Mouse (Mus musculus) CH12.LX (cell line): ENCODE data around the gene Tshz2. TPM values are rescaled to one million over a fixed set of nuclear protein-coding genes. Genes with fewer than 3 reads are reported as not detected.

Experiments used
- DNase-seq: peaks from one replicate; pipeline ENCODE4 v3.0.0-alpha.2; 2013; ENCODE audit errors: extremely low read depth
- H3K27ac ChIP-seq: 2 replicates; pipeline ENCODE4 v1.5.1; 2012; ENCODE audit warnings: low read depth, mild to moderate bottlenecking, control low read depth, moderate library complexity; ENCODE audit not compliant: insufficient read depth
- H3K27me3 ChIP-seq: replicated peaks from 2 replicates; pipeline ENCODE3; 2012; ENCODE audit warnings: inconsistent platforms
- H3K36me3 ChIP-seq, 2 experiments: replicated peaks in 1 of 2; 2 replicates each; pipeline versions ENCODE3 to v1.6.1; 2012; ENCODE audit warnings: inconsistent platforms in 1 of 2, low read length in 1 of 2, mild to moderate bottlenecking in 1 of 2, mixed read lengths in 1 of 2, moderate library complexity in 1 of 2; ENCODE audit not compliant: control insufficient read depth in 1 of 2, insufficient read depth in 1 of 2
- H3K4me1 ChIP-seq, 2 experiments: 2 replicates each; pipeline ENCODE4 v1.6.1; 2012; ENCODE audit warnings: inconsistent platforms in 1 of 2, moderate library complexity in 1 of 2; ENCODE audit not compliant: insufficient read depth in 2 of 2, control insufficient read depth in 1 of 2
- H3K4me2 ChIP-seq: 2 replicates; pipeline ENCODE4 v1.6.1; 2012; ENCODE audit warnings: low read depth, mild to moderate bottlenecking, control low read depth; ENCODE audit not compliant: poor library complexity, insufficient read depth, severe bottlenecking
- H3K4me3 ChIP-seq, 3 experiments: fragments of 150-350 bp in 1 of 3; sonication (generic) in 1 of 3; replicated peaks in 1 of 3; 2 replicates each; pipeline versions ENCODE3 to v1.5.1; 2011 to 2012; ENCODE audit warnings: low read depth in 2 of 3, low read length in 2 of 3, mild to moderate bottlenecking in 2 of 3, moderate library complexity in 2 of 3, control low read depth in 1 of 3, improper control_type of control experiment in 1 of 3, inconsistent platforms in 1 of 3, mixed read lengths in 1 of 3; ENCODE audit not compliant: poor library complexity in 1 of 3
- H3K79me2 ChIP-seq: replicated peaks from 2 replicates; pipeline ENCODE4 v1.6.1; 2012; ENCODE audit warnings: mild to moderate bottlenecking, moderate library complexity; ENCODE audit not compliant: control insufficient read depth, poor library complexity, insufficient read depth, severe bottlenecking; ENCODE audit errors: extremely low read depth
- H3K9ac ChIP-seq: 2 replicates; pipeline ENCODE4 v1.6.1; 2012; ENCODE audit warnings: low read depth, mild to moderate bottlenecking, control low read depth, moderate library complexity; ENCODE audit not compliant: insufficient read depth
- H3K9me3 ChIP-seq: replicated peaks from 2 replicates; pipeline ENCODE3; 2012; ENCODE audit warnings: low read length, inconsistent platforms, mixed read lengths
- BHLHE40 ChIP-seq: IDR thresholded peaks from 2 replicates; pipeline ENCODE4 v1.6.1; 2011; ENCODE audit warnings: mild to moderate bottlenecking, low read depth, low read length, improper control_type of control experiment
- CHD1 ChIP-seq: IDR thresholded peaks from 2 replicates; pipeline ENCODE4 v1.6.1; 2012; ENCODE audit warnings: low read depth, low read length, improper control_type of control experiment, inconsistent platforms
- EP300 ChIP-seq: IDR thresholded peaks from 2 replicates; pipeline ENCODE4 v1.6.1; 2011; ENCODE audit warnings: low read length, improper control_type of control experiment
- ETS1 ChIP-seq: conservative IDR thresholded peaks from 2 replicates; pipeline ENCODE4 v1.6.1; 2012; ENCODE audit warnings: low read depth, mild to moderate bottlenecking, inconsistent platforms, low read length, improper control_type of control experiment, moderate library complexity
- GABPA ChIP-seq: IDR thresholded peaks from 2 replicates; pipeline ENCODE4 v1.6.1; 2012; ENCODE audit warnings: low read depth, low read length, improper control_type of control experiment, inconsistent platforms; ENCODE audit not compliant: insufficient replicate concordance
- IRF4 ChIP-seq: IDR thresholded peaks from 2 replicates; pipeline ENCODE4 v1.6.1; 2014; ENCODE audit warnings: low read depth, mild to moderate bottlenecking, inconsistent platforms, low read length, improper control_type of control experiment
- JUN ChIP-seq: IDR thresholded peaks from 2 replicates; pipeline ENCODE4 v1.6.1; 2011; ENCODE audit warnings: low read depth, mild to moderate bottlenecking, low read length, improper control_type of control experiment, moderate library complexity; ENCODE audit not compliant: insufficient read depth
- KAT2A ChIP-seq: IDR thresholded peaks from 2 replicates; pipeline ENCODE4 v1.6.1; 2012; ENCODE audit warnings: low read length, improper control_type of control experiment, inconsistent platforms; ENCODE audit not compliant: insufficient replicate concordance
- MAFK ChIP-seq: IDR thresholded peaks from 2 replicates; pipeline ENCODE4 v1.6.1; 2011; ENCODE audit warnings: low read length, improper control_type of control experiment; ENCODE audit not compliant: insufficient replicate concordance
- MAX ChIP-seq: IDR thresholded peaks from 2 replicates; pipeline ENCODE4 v1.6.1; 2011; ENCODE audit warnings: low read length, improper control_type of control experiment
- MAZ ChIP-seq: IDR thresholded peaks from 2 replicates; pipeline ENCODE4 v1.6.1; 2012; ENCODE audit warnings: low read depth, mild to moderate bottlenecking, inconsistent platforms, low read length, improper control_type of control experiment, moderate library complexity
- MXI1 ChIP-seq: IDR thresholded peaks from 2 replicates; pipeline ENCODE4 v1.6.1; 2011; ENCODE audit warnings: mild to moderate bottlenecking, low read depth, low read length, improper control_type of control experiment
- MYC ChIP-seq: IDR thresholded peaks from 2 replicates; pipeline ENCODE4 v1.6.1; 2011; ENCODE audit warnings: low read depth, mild to moderate bottlenecking, improper control_type of control experiment, low read length
- NRF1 ChIP-seq: IDR thresholded peaks from 2 replicates; pipeline ENCODE4 v1.6.1; 2014; ENCODE audit warnings: low read depth, mild to moderate bottlenecking, inconsistent platforms, low read length, improper control_type of control experiment, moderate library complexity
- PAX5 ChIP-seq: IDR thresholded peaks from 2 replicates; pipeline ENCODE4 v1.6.1; 2012; ENCODE audit warnings: low read length, inconsistent platforms, mixed read lengths
- POLR2A ChIP-seq: IDR thresholded peaks from 2 replicates; pipeline ENCODE4 v1.6.1; 2011; ENCODE audit warnings: low read depth, mild to moderate bottlenecking, improper control_type of control experiment, low read length
- POLR2AphosphoS2 ChIP-seq: IDR thresholded peaks from 2 replicates; pipeline ENCODE4 v1.6.1; 2011; ENCODE audit warnings: low read depth, low read length, improper control_type of control experiment
- RAD21 ChIP-seq: IDR thresholded peaks from 2 replicates; pipeline ENCODE4 v1.6.1; 2011; ENCODE audit warnings: low read depth, mild to moderate bottlenecking, low read length, improper control_type of control experiment, moderate library complexity
- SIN3A ChIP-seq: IDR thresholded peaks from 2 replicates; pipeline ENCODE4 v1.6.1; 2012; ENCODE audit warnings: low read length, improper control_type of control experiment, inconsistent platforms
- SMC3 ChIP-seq: IDR thresholded peaks from 2 replicates; pipeline ENCODE4 v1.6.1; 2011; ENCODE audit warnings: low read depth, low read length, improper control_type of control experiment
- TBP ChIP-seq: conservative IDR thresholded peaks from 2 replicates; pipeline ENCODE4 v1.6.1; 2011; ENCODE audit warnings: low read depth, low read length, improper control_type of control experiment
- UBTF ChIP-seq: IDR thresholded peaks from 2 replicates; pipeline ENCODE4 v1.6.1; 2012; ENCODE audit warnings: low read depth, mild to moderate bottlenecking, inconsistent platforms, low read length, improper control_type of control experiment, moderate library complexity
- ZC3H11A ChIP-seq: IDR thresholded peaks from 2 replicates; pipeline ENCODE4 v1.6.1; 2012; ENCODE audit warnings: low read depth, mild to moderate bottlenecking, inconsistent platforms, low read length, improper control_type of control experiment
- ZNF384 ChIP-seq: IDR thresholded peaks from 2 replicates; pipeline ENCODE4 v1.6.1; 2012; ENCODE audit warnings: low read depth, low read length, improper control_type of control experiment, inconsistent platforms
- dilution Hi-C: fragments of 300-500 bp; cut with MboI; formaldehyde crosslinking; loops from 2 replicates; pipeline ENCODE4 v1.14.3; 2020; ENCODE audit warnings: low sequenced_read_pairs; ENCODE audit not compliant: extremely low pct_unique_long_range_greater_than_20kb, extremely low pct_ligation_motif_present
- in situ Hi-C: fragments of 300-500 bp; cut with MboI; formaldehyde crosslinking; loops from 3 replicates; pipeline ENCODE4 v1.14.3; 2019; ENCODE audit warnings: low sequenced_read_pairs, low pct_ligation_motif_present, low pct_unique_long_range_greater_than_20kb, mixed read lengths
- polyA plus RNA-seq: library from polyadenylated mRNA; unstranded; fragments of >175 nt; gene quantifications from 2 replicates; pipeline ENCODE4 v1.2.1, GENCODE M21; 2012; ENCODE audit warnings: low read depth; ENCODE audit not compliant: insufficient read length
- total RNA-seq, 2 experiments: library from RNA; depleted of rRNA; stranded (reverse); fragments of 300-350 nt in 1 of 2; fragments of >200 nt in 1 of 2; gene quantifications; 2 replicates each; pipeline ENCODE4 v1.2.3; 2012 to 2014

Tshz2 gene
- total and polyA plus RNA-seq, 3 experiments, result not detected

DNA sequence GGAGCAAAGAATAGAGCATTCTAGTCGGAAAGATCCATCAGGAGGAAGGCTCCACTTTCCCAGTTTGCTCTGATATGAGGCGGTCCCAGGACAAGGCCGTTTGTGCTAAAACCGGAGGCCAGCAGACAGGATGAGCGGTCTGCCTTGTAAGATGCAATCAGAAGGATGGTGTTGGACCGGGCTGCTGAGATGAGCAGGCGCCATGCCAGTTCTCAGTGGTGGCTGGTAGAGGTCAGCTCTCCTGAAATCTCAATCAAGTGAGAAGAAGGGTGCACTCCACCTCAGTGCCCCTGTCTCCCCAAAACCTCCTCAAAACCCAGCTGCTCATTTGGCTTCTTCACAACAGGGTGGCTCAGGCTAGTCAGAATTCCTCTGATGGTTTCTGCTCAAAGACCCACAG, 358.2 kb downstream of the Tshz2 start:
- in situ Hi-C loops, result no loop called here

DNA sequence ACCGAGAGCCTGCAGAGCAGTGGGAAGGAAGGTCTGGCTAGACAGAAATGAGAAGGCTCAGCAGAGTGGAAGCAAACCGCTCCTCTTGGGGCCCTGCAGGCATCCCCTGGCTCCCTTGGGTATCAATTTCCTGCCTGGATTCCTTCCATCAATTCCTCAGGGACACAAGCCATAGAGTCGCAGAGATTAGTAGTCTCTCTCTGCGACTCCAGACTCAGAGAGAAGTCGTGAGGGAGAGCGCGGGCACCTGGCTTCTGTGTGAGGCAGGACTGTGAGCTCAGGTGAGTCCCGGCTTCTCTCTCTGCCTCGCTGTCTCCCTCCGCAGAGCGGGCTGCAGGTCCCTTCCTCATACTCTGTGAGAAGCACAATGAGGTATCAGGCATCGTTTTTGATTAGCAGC, 363.2 kb downstream of the Tshz2 start:
- TF ChIP-seq MAFK (no peak), POLR2AphosphoS2 (no peak), MYC (no peak), MAX (no peak), MAZ (no peak), IRF4 (no peak), SIN3A (no peak)
- Histone ChIP-seq H3K4me1 (no peaks in the 10 kb centered on the region), H3K79me2 (no peaks in the 10 kb centered on the region), H3K4me2 (no peak overlapping the region), H3K27ac (no peak overlapping the region), H3K4me3 (no peak overlapping the region), H3K27me3 (no peaks in the 10 kb centered on the region), H3K9ac (no peak overlapping the region), H3K9me3 (peaks cover 86% of the 10 kb centered on the region), H3K36me3 (no peaks in the 10 kb centered on the region)
- dilution Hi-C loops, result no loop called here
- no peak for DNase-seq
- in situ Hi-C loops, result no loop called here

More for the DNA sequence above, 358.2 kb downstream of the Tshz2 start:
- H3K4me2 ChIP-seq, result no peak overlapping the region
- H3K36me3 ChIP-seq, result no peaks in the 10 kb centered on the region
- no peak for DNase-seq
- no peak overlapping the region for H3K4me3 ChIP-seq
- TF ChIP-seq JUN (no peak), ZNF384 (no peak), UBTF (no peak), CHD1 (no peak), RAD21 (no peak), MAFK (no peak), MAX (no peak), NRF1 (no peak)
- H3K27ac ChIP-seq, result no peak overlapping the region
- H3K27me3 ChIP-seq, result no peaks in the 10 kb centered on the region
- dilution Hi-C loops, result no loop called here
- no peaks in the 10 kb centered on the region for H3K4me1 ChIP-seq
- H3K9me3 ChIP-seq, result peaks cover 81% of the 10 kb centered on the region
- H3K9ac ChIP-seq, result no peak overlapping the region
- no peaks in the 10 kb centered on the region for H3K79me2 ChIP-seq

DNA sequence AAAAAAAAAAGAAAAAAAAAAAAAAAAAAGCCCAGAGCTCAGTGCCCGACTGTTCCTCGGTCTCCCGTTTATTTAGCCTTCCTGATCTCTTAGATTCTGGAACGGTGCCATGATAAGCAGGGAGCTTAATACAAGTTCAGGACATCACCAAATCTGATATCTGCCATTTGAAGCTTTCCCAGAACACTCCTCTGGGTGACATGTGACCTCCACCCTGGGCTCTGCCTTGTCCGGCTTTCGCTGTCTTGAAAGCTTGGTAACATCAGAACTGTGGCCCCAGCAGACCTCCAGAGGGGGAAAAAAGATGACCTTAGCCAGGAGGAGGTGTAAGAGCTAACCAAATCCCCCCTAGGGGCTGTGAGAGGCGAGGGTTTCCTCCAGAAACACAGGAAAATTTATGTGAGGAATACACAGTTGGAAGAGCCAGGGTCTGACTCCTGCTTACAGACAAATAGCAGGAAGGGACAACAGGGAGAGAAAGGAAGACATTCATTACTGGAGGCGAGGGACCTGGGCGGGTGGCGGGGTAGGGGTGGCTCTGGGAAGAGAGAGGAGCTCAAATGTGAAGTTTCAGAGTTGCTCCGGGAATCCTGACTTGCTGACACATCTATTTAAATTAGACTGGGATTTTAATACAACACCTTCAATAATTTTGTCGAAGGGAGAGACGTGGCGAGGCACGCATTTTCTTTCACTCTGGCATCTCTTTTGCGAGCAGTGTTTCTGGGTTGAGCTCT, 363.9 kb downstream of the Tshz2 start:
- H3K9me3 ChIP-seq, result peaks cover 86% of the 10 kb centered on the region
- H3K4me2 ChIP-seq, result no peak overlapping the region

More for the DNA sequence above, 363.9 kb downstream of the Tshz2 start:
- Histone ChIP-seq H3K9ac (no peak overlapping the region), H3K27me3 (no peaks in the 10 kb centered on the region), H3K36me3 (no peaks in the 10 kb centered on the region), H3K79me2 (no peaks in the 10 kb centered on the region), H3K4me3 (no peak overlapping the region), H3K4me1 (no peaks in the 10 kb centered on the region), H3K27ac (no peak overlapping the region)
- in situ Hi-C loops (no loop called here), dilution Hi-C loops (no loop called here)
- DNase-seq, result no peak
- TF ChIP-seq ETS1, result no peak
- no peak for TF ChIP-seq EP300
- TF ChIP-seq GABPA, result no peak
- no peak for TF ChIP-seq JUN
- no peak for TF ChIP-seq ZC3H11A
- TF ChIP-seq BHLHE40, result no peak
- no peak for TF ChIP-seq UBTF
- TF ChIP-seq PAX5, result no peak
- no peak for TF ChIP-seq TBP
- no peak for TF ChIP-seq MXI1
- no peak for TF ChIP-seq SMC3
- TF ChIP-seq KAT2A, result no peak
- no peak for TF ChIP-seq POLR2A
